Mouse (Mus musculus) right cerebral cortex, postnatal 25 days (tissue): ENCODE measurements around the gene Sfmbt2.

Source experiments
- DNase-seq: peaks from one replicate; pipeline ENCODE4 v3.0.0; 2022

The Sfmbt2 gene

DNA sequence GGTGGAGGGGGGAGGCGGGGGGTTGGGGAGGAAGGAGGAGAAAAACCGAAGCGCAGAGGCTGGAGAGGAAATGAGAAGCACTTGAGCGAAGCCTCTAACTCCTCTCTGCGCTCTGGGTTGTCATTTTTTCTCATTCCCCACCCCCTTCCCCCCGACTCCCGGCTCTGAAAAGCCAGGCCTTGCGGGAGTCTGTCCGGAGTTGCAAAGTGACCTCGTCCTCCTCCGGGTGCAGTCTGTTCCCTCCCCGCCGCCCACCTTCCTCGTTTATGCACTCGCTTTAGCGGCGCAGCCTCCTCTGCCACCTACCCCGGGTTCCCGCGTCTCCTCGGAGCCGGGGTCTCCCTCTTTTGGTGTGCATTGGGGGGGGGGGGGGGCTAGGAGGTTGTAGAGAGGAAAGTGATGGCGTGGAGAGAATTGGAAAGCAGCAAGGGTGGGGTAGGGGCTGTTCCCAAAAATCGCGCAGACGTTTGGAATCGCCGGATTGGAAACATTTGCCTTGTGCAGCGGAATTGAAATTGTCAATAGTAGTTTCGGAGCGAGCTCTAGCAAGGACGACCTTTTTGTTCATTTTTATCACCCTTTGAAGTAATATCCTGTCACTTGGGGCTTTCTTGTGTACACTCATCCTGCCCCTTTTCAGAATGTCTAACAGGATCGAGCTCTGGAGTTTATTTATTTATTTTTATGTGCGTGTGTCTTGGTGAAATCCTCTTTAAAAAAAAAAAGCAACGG lies 2.6 kb downstream of the Sfmbt2 start:
- peak; percentile 33 for DNase-seq

DNA sequence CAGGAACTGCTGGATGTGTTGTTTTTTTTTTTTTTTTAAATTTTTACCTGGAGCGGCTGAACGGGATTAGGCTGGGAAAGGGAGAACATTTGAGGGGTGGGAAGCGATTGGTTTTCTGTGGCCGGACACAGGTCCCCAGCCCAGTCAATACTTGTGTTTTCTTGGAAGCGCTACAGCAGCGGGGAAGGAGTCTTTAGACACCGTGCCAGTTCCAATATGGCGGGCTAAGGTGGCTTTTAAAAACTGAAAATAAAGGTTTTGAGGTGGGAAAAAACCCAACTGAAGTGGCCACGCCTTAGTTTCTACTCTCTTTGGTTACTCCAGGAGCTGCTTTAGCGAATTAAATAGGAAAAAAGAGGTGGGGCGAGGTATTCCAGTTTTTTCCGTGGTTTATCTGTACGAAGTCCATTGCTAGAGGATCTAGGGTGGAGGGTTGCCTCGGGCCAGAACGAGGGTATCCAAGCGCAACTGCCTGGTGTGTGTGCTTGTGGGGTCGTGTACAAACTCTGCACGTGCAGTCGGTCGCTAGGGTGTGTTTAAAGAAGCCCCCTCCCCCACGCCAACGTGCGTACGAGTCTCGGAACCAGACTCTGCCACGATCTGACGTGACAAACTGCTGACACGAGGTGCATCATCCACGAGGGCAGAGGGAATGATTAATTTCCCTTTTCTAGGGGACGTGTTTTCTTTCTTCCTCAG lies 3.3 kb downstream of the Sfmbt2 start:
- DNase-seq = peak; percentile 18

DNA sequence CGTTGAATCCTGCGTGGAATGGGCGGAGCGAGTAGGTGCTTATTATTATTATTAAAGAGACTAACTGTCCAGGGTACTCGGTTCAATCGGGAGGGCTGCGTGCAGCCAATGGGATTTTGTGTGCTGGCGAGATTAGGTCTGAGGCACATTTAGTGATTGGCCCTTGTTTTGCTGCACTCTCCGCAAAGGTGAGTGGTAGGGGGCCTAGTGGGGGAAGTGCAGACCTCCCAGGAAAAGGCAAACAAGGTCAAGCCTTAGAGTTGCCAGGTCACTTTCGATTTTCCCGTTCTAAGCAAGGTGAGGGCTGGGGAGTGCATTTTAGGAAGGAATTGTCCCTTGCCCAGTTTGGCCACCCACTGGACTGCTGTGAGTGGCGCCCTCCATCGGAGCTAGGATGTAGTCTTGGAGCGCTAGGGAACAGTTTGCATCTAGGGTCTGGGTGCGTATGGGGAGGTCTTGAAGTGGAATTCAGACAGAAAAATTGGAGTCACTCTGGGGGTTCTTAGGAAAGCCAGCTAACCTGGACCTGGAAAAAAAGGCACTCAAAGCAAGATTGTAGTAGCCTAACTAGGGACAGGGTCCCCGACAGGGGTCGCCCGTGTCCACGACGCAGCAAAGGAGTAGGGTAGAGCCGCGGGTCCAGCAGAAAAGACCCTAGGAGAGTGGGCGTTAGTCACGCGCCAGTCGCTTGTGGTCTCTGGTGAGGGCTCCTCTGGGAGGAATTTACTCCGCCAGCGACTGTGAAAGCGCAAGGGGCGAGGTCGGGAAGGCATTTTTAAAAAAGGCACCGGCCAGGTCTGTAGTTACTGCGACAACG lies 4.1 kb downstream of the Sfmbt2 start:
- peak; percentile 22 for DNase-seq

DNA sequence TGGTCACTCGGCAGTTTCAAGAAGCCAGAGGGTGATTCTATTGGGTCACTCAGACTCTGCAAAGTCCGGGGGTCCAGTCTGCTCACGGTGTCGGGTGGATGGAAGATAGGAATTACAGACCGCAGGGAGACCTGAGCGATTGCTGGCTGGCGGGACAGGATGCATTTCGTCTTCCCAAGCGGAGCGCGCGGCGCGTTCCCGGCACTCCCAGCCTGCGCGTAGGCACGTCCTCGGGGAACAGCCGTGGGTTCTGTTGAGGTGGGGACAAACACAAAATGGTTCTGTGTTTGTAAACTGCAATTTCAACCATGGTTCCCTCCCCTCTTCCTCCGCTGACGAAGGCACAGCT lies 4.7 kb downstream of the Sfmbt2 start:
- peak; percentile 63 for DNase-seq

DNA sequence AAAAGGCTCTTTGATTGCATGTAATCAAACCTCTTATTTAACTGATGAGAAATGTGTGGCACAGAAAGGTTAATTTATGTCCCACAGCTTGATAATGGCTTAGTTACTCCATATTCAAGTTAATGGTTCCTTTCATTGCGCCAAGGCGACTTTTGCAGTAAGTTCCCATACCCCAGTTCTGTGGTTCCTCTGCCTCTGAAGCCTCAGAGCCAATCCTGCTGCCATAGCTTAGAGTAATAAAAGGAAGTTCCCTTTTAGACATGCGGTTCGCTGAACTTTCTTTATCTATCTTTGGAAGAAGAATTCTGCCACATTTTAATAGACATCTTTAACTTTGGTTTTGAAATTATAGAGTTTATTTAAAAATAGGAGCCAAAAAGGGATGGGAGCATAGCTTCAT lies 19.7 kb downstream of the Sfmbt2 start:
- DNase-seq = no peak

DNA sequence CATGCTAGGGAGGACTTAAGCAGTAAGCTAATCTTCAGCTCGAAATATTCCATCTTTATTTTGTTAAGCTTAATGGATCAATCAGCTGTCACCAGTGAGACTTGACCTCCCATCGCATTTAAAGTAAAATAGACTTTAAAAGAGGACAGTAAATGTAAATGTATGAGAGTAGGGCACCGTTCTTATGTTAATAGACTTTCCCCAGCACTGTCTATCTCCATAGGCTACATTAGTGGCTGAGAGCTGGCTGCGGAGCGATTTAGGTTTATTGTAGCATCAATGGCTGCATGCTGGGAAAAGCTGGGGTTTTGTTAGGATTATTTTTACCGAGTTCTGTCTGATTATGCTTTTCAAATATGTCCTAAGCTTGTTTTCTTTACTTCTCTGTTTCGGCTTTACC lies 20.5 kb downstream of the Sfmbt2 start:
- DNase-seq = no peak

DNA sequence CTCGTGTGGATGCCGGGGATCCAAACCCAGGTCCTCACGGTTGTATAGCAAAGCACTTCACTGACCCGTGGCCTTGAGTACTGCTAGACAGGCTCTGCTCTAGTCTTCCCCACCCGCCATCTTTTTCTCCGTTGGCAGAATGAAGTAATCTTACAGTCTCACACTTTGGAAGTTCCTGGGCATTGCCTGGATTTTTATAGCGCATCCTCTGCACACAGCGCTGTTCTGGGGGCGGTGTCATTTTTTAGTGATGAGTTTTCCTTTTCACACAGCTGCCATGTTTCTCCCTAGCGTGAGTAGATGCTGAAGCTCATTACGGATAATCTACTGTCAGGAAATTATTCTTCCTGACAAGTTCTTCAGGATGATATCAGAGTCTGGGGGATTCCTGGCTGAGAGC lies 24.8 kb downstream of the Sfmbt2 start:
- DNase-seq = peak; percentile 53

DNA sequence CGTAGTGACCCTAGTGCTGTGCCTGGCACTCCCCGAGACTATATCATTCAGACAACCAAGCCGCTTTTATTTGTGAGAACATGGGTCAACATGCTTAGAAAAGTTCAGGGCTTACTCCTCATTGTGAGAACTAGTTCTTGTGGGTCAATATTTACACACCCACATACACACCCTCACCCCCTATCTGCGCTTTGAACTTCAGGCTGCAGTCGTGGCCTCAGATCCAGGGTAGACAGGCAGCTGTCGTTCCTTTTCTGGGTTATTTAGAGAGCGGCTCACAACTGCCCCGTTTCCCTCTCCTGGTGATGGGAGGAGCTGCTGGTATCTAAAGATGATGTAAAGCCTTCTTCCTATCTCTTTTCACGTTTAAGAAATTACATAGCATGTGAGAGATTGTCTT lies 27.5 kb downstream of the Sfmbt2 start:
- no peak for DNase-seq

DNA sequence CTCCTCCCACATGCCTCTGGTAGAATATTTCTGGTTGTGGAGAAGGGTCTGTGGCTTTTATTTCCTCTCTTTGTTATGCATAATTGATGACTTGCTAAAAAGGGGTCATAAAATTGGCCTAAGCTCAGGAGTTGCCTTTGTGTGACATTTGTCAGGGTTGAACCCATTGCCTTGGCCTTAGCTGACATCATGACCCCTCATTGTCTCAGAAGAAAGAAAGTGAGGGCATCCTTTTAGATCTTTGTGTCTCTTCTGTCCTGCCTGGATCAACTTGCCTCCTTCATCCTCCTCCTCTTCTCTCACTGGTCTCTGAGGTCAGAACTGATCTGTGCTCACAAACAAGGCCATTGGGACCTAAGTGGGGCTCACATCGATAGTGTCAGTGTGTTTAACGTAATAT lies 35.8 kb downstream of the Sfmbt2 start:
- DNase-seq = no peak

DNA sequence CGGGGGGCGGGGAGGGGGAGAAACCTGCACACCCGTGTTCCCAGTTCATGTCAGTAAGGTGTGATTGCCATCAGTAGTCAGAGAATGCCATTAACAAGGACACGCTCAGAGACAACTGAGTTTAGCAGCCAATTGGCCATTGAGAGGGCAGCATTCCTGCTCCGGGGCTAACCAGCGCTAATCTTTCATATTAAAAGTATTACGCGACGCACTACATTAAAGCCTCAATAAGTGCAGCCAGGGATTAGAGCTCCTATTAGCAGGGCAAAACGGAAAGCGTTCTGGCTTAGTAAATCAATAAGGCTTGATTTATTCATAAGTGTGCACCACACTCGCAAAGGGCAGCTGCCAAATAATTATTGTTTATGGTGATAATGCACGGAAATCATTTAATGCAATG lies 39.1 kb downstream of the Sfmbt2 start:
- DNase-seq = no peak

DNA sequence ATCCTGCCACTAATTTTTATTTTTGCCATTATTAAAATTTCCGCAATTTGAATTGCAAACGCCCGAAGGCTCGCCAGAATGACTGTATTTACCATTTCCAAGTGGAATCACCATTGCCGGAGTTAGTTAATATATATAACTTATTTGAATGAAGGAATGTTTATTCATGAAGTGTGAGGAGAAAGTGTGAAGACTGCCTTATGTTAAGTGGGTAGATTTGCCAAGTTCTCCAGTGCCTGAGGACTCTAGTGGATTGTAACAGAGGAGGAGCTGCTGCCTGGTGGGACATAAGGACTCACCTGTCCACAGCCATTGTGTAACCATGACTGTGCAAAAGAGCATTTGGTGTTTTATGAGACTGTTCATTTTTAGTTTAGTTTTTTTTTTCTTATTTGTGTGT lies 39.8 kb downstream of the Sfmbt2 start:
- no peak for DNase-seq

DNA sequence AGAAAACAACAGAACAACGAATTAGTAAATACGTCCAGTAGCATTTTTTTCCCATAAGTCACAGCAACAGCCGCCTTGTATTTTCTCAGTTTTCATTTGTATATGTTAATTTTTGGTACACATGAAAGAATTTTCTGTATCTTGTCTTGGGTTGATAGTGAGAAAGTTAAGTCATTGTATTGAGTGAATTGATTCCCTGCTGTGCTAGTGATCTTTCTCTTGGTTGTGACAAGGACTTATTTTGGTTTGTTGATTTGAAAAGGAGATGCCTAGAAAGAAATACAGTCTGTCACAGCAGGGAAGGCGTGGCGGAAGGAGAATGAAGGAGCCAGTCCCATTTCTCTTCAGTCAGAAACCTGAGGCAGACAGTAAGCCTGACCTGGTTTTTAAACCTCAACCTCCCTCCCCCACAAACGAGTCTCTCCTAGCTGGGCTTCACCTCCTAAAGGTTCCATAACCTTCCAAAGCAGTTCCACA lies 50.7 kb downstream of the Sfmbt2 start:
- no peak for DNase-seq

DNA sequence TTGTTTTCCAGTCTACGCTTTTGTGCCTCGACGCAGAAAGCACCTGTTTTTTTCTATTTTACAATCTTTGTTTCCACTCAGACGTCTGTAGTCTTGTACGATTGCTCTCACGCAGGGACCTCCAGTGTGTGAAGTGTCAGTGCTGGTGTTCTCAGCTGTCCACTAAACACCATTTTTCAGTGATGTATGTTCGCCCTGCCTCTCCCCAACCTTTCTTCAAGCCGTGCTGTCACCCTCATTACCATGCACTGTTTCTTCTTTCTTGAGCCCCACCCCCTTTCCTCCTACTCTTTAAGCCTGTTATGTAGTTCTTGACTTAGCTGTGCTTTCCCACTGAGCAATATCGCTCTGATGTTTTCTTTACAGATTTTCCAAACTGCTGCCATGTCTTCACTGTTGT lies 67.0 kb downstream of the Sfmbt2 start:
- no peak for DNase-seq

DNA sequence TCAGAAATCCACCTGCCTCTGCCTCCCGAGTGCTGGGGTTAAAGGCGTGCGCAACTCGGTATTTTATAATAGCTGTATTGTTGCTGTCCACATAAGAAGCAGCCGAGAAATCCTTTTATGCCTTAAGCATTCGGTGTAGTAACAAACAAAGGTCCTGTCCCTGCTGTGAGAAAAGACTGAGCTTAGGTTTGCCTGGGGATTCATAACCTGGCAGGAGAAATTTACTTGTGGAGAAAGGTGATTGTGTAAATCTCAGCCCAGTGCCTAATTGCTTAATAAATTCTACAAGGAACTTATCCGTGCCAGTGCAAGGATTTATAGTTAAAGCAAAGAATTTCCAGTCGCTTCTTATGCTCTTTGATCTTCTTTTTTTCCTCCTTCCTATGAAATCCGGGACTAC lies 71.5 kb downstream of the Sfmbt2 start:
- no peak for DNase-seq

DNA sequence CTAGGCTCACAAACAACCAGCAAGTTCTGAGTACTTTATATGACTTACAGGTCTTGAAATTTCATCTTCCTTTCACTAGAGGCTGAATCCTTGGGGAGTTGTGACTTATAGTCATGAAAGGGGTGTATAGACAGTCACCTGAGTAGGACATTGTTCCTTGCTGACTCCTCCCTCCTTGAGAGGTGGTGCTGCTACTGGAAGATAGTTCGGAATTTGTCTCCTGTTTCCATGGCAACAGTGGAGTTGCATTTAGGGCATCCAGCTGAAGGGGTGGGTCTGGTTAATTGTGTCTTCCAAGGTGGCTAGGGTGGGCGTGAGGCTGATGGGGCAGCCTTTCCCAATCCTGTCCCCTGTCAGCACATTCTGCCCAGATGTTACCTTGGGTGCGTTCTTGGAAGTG lies 83.3 kb downstream of the Sfmbt2 start:
- DNase-seq = no peak

DNA sequence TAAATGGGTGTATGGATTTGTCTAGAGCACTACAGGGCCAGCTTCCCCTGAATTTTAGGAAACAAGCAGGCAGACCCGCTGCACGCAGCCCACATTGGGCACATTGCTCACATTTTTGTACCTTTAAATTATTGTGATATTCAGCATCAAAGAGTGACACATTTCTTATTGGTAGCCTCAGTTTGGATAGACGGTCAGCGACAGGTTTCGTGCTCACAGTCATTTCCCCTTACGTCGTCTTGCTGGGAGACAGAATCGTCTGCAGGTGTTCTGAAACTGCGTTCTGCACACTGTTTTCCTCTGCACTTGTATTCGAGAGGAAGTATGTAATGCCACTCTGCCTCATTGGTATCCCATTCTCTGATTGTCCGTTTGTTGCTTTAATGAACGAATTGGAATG lies 88.0 kb downstream of the Sfmbt2 start:
- DNase-seq = no peak

DNA sequence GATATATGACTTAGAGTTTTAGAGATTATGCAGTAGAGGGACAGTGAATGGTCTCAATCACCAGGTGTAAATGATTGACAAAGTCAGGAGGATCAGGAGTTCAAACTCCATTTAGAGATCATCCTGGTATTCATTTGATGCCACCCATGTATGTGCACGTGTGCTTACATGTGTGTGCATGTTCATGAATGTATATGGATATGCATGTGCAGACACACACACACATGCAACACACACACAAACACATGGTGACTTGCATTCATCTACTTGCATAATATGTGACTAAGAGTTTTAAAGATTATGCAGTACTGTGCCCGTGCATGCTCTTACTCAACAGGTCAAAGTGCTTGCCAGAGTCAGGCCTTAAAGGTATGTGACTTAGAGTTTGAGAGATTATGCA lies 146.2 kb downstream of the Sfmbt2 start:
- no peak for DNase-seq

DNA sequence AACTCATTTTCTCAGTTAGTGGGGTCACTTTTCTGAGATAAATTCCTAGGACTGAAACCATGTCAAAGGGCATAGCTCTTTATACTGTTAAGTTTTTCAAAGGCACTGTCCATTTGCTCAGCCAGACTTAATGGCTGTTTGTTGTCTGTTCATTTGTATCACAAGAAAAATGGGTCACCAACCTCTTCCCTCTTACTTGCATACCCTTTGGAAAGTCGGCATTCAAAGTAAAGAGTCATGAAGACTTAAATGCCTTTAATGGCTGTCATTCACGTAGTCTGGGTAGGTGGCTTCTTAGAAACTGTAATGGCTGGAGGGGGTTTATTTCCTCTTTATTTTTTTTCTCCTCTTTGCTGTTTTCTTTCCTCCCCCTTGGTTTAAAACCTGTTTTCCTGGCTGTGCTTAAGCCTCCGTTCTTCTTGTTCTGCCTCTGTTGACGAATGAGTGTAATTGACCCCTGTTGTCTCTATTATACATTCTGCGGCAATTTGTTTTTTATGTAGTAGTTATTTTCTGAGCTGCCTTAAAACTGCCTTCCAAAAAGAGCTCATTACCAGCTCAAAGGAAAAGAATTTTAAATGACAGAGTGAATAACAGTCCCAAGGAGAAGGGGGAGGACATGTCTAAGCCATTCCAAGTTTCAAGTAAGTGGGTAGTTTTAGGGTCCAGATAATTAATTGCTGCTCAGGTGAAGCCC lies 151.6 kb downstream of the Sfmbt2 start:
- DNase-seq = no peak

DNA sequence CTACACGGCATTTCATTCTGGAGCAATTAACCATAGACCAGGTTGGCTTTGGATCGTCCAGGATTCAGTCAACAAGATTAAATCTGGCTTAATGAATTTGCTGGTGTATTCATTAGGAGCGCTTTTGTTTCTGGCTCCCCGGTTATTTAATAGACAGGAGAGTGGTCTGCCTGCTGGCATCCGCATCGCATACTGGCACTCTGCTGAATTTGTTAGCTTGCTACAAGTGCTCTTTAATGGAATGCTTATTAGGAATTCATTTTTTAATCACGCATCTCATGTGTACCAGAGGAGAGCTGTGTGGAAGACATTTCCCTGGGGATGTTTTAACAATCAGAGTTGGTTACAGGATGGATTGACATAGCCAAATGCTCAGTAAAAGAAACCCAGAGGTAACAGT lies 155.3 kb downstream of the Sfmbt2 start:
- DNase-seq = no peak

DNA sequence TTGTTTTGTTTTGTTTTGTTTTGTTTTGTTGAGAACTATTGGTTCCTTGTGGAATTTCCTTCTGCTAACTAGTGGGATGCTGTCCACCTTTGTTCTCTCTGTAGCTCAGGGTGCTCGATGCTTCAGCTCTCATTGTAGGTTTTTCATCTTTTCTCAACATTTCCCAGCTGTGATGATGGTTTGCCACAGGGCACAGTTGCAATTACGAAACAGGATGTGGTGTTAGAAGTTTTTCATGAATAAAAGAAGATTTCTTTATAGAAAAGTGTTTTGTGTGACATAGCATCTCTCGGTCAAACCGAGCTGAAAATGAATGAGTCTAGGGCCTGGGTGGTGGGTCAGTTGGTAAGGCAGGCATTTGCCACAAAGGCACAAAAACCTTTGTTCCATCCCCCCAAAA lies 171.5 kb downstream of the Sfmbt2 start:
- no peak for DNase-seq

DNA sequence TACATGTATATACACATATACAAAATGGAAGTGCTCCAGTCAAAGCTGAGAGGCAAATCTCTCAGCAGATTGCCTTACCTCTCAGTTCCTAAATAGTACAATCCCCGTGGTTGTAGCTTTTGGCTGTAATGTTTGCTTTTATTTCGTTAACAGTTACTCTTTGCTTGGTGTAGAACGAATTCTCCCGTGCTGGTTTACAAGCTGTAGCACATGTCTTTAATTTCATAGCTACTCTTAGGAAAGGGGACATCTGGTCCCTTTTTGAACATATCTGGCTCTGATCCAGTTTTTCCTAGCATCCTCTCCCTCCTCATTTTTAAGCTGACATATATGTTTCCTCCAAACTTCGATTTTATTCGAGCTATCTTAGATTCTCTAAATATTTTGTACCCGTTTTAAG lies 172.1 kb downstream of the Sfmbt2 start:
- DNase-seq = no peak

DNA sequence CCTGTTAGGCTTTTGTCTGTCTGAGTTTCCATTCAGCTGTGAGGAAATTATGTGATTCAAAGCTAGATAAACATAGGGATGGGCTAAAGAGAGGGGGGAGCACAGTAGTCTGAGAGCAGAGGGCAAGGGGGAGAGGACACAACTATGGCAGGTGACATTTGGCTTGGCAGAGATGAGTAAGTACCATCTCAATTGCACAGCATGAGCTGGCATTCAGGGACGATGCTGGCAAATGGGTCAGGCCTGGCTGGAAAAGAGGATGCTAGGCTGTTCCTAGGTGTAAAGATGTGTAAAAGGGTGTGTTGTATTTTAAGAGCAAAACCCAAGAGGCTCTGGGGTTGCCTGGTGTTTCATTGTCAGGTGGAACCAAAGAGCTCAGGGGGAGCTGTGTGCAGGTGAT lies 188.5 kb downstream of the Sfmbt2 start:
- no peak for DNase-seq

DNA sequence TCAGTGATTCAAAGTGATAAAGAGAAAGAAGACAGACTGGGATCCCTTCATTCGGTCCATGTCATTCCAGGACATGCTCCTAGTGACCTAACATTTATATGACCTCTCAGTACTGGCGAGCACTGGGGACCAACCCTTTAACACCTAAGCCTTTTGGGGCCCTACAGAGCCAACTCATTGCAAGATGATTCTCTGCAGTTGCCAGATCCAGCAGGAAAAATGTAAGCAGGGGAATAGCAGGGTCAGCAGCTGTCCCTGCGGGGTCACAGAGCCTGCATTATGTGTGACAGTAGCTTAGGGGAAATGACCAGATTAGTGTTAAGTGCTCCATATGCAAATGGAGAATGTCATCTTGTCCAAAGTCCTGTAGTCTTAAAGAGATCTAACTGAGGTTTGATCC lies 195.2 kb downstream of the Sfmbt2 start:
- DNase-seq = no peak
